Mouse (Mus musculus) erythroblast, embryonic 14.5 days (primary cell): Measurements from ENCODE around the gene Immp2l.

Experiments
- GATA1 ChIP-seq: IDR thresholded peaks from 2 replicates; pipeline ENCODE4 v1.6.1; 2012; ENCODE audit warnings: low read length, inconsistent platforms, mixed read lengths
- TAL1 ChIP-seq: IDR thresholded peaks from 3 replicates; pipeline ENCODE4 v1.6.1; 2012; ENCODE audit warnings: low read length, inconsistent platforms, mixed read lengths

- TF ChIP-seq GATA1 (no peak), TAL1 (no peak)
Measured at GRCm38 (mm10) chr12:41215186-41215585, 191.3 kb downstream of the Immp2l start.
